Mouse (Mus musculus): Measurements from ENCODE around the gene Cacna1c.

Cacna1c gene

DNA sequence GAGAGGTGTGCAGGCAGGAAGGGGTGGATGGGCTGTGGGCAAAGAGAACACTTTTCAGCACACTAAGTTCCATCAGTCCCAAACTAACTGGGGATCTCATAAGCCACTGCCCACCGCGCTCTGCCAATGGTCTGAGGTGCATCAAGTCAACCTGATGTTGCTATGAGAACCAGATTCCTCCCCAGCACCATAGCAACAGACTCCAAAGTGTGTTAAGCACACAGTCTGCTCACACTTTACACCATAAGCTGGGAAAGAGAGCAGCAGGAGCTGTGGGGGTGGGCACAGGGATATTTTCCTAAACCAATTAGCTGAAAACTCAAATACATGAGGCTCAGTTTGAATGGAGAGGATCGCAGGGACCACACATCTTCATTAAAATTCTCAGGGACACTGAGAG is 345.1 kb downstream of the Cacna1c start:
- no peaks in the 10 kb centered on the region for H3K27me3 ChIP-seq (ENCODE audit: control insufficient read depth, insufficient read depth, low read length, poor library complexity, severe bottlenecking)
- H3K36me3 ChIP-seq (ENCODE audit: control insufficient read depth, insufficient read depth, low read length, poor library complexity, severe bottlenecking) = no peaks in the 10 kb centered on the region
- no peak for DNase-seq (ENCODE audit: low read depth, low spot score)

DNA sequence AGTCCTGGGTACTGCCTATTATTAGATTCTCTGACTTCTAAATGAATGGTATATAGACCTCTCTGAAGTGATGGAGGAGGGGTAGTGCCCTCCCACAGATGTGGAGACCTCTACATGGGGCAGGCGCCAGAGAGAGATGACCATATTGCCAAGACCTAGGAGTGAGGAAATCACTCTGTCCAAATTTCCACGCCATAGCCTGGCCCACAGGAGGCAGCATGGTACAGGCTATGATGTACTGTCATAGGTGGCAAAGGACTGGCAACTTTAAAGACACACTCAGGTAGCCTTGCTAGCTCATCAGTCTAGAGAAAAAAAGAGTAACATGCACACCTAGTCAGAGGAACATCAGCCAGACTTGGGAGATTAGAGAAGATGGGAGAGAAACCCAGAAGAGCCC is 347.6 kb downstream of the Cacna1c start:
- DNase-seq (ENCODE audit: low read depth, low spot score) = no peak

GRCm38 (mm10) chr6:118847751-118848150 is 348.5 kb downstream of the Cacna1c start:
- no peak for DNase-seq (ENCODE audit: low read depth, low spot score)
- Histone ChIP-seq H3K36me3 (ENCODE audit: control insufficient read depth, insufficient read depth, low read length, poor library complexity, severe bottlenecking) (no peaks in the 10 kb centered on the region), H3K27me3 (ENCODE audit: control insufficient read depth, insufficient read depth, low read length, poor library complexity, severe bottlenecking) (no peaks in the 10 kb centered on the region)

More for the DNA sequence above, 347.6 kb downstream of the Cacna1c start:
- H3K27me3 ChIP-seq (ENCODE audit: control insufficient read depth, insufficient read depth, low read length, poor library complexity, severe bottlenecking) = no peaks in the 10 kb centered on the region
- H3K36me3 ChIP-seq (ENCODE audit: control insufficient read depth, insufficient read depth, low read length, poor library complexity, severe bottlenecking) = no peaks in the 10 kb centered on the region

- DNase-seq (ENCODE audit: low read depth, low spot score) = no peak
- Histone ChIP-seq H3K27me3 (ENCODE audit: control insufficient read depth, insufficient read depth, low read length, poor library complexity, severe bottlenecking) (no peaks in the 10 kb centered on the region), H3K36me3 (ENCODE audit: control insufficient read depth, insufficient read depth, low read length, poor library complexity, severe bottlenecking) (no peaks in the 10 kb centered on the region)
Observed at GRCm38 (mm10) chr6:118845829-118846228, 350.4 kb downstream of the Cacna1c start.

GRCm38 (mm10) chr6:118845180-118845579 is 351.0 kb downstream of the Cacna1c start:
- DNase-seq (ENCODE audit: low read depth, low spot score) = no peak
- Histone ChIP-seq H3K27me3 (ENCODE audit: control insufficient read depth, insufficient read depth, low read length, poor library complexity, severe bottlenecking) (no peaks in the 10 kb centered on the region), H3K36me3 (ENCODE audit: control insufficient read depth, insufficient read depth, low read length, poor library complexity, severe bottlenecking) (no peaks in the 10 kb centered on the region)

DNA sequence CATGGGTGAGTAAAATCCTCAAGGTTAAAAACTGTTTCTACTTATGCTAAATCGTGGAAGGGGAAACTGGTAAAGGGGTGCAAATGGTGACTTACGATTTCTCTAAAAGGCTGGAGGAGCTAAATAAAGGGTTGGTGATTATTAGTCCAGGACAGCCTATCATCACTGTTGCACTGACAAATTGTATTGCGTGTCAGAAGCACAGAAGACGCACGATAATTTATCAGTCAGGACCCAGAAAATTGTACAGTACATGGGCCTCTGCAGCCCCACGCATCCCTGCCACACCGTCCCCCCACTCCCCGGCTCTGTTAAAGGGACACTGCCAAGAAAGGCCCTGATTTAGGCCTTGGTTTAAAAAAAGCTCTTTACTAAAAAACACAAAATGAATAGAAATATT is 352.7 kb downstream of the Cacna1c start:
- no peak for DNase-seq (ENCODE audit: low read depth, low spot score)
- Histone ChIP-seq H3K27me3 (ENCODE audit: control insufficient read depth, insufficient read depth, low read length, poor library complexity, severe bottlenecking) (no peaks in the 10 kb centered on the region), H3K36me3 (ENCODE audit: control insufficient read depth, insufficient read depth, low read length, poor library complexity, severe bottlenecking) (no peaks in the 10 kb centered on the region)

- DNase-seq (ENCODE audit: low read depth, low spot score) = no peak
- Histone ChIP-seq H3K36me3 (ENCODE audit: control insufficient read depth, insufficient read depth, low read length, poor library complexity, severe bottlenecking) (no peaks in the 10 kb centered on the region), H3K27me3 (ENCODE audit: control insufficient read depth, insufficient read depth, low read length, poor library complexity, severe bottlenecking) (no peaks in the 10 kb centered on the region)
Observed at GRCm38 (mm10) chr6:118841892-118842291, 354.3 kb downstream of the Cacna1c start.

DNA sequence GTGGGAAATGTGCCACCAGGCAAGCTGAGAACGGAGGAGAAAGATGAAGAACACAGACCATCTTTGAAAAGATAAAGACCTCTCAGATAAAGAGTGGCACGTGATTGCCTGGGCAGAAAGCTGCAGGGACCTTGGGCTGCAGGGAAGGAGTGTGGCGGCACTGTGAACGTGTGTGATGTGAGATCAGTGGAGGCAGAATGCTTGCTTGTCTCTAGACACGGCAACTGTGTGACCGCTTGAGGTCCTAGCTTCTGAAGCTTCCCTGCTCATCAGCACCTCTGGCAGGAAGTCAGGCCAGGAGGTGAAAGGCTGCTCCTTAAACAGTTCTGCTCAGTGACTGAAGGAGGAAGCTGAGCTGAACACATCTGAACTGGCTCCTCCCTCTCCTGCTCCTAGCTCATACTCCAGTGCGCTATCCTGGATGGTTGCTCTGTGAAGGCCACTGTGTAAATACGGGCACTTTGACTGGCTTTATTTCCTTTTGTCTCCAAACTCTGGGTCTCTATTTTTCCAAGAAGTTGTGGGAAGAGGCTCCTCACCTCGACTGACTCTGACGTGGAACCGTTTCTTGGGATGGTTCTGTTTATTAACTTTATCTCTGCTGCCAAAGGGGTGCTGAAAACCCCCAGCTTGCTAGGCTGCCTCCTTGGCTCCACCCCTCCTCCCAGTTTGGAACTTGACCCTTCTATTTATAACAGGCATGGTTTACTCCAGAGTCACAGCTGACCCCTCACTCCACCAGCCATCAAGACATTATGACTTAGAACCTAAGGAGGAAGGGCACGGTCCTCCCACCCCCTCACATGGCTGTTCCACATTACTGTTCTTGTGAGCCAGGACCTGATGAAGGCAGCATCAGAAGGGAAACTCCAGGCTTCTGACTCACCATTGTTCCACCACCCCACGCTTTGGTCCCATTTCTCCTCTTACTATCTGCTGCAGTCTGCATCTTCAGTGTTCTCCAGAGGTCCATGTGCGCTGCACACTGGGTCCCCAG is 357.0 kb downstream of the Cacna1c start:
- no peak for DNase-seq (ENCODE audit: low read depth, low spot score)
- Histone ChIP-seq H3K27me3 (ENCODE audit: control insufficient read depth, insufficient read depth, low read length, poor library complexity, severe bottlenecking) (no peaks in the 10 kb centered on the region), H3K36me3 (ENCODE audit: control insufficient read depth, insufficient read depth, low read length, poor library complexity, severe bottlenecking) (no peaks in the 10 kb centered on the region)

- H3K27me3 ChIP-seq (ENCODE audit: control insufficient read depth, insufficient read depth, low read length, poor library complexity, severe bottlenecking) = no peaks in the 10 kb centered on the region
- H3K36me3 ChIP-seq (ENCODE audit: control insufficient read depth, insufficient read depth, low read length, poor library complexity, severe bottlenecking) = no peaks in the 10 kb centered on the region
- DNase-seq (ENCODE audit: low read depth, low spot score) = no peak
Observed at GRCm38 (mm10) chr6:118836693-118837092, 359.5 kb downstream of the Cacna1c start.

- Histone ChIP-seq H3K27me3 (ENCODE audit: control insufficient read depth, insufficient read depth, low read length, poor library complexity, severe bottlenecking) (no peaks in the 10 kb centered on the region), H3K36me3 (ENCODE audit: control insufficient read depth, insufficient read depth, low read length, poor library complexity, severe bottlenecking) (no peaks in the 10 kb centered on the region)
- no peak for DNase-seq (ENCODE audit: low read depth, low spot score)
Observed at GRCm38 (mm10) chr6:118834046-118834445, 362.2 kb downstream of the Cacna1c start.

DNA sequence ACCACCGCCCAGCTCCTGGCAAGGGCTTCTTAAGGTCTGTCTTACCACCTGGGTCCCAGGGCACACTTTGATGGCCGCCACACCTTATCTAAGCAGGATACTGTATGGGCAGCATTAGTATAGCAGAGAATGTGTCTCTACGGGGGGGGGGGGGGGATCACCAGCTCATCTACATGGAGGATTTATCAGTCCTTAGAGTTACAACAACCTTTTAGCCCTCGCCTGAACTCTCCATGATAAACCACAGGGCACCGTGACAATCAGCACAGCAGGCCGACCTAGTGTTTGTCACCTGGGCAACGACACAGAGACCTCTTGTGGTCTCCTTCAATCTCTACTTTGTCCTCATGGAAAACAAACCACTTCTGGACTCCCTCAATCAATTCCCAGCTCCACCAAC is 363.2 kb downstream of the Cacna1c start:
- no peaks in the 10 kb centered on the region for H3K36me3 ChIP-seq (ENCODE audit: control insufficient read depth, insufficient read depth, low read length, poor library complexity, severe bottlenecking)
- no peak for DNase-seq (ENCODE audit: low read depth, low spot score)
- H3K27me3 ChIP-seq (ENCODE audit: control insufficient read depth, insufficient read depth, low read length, poor library complexity, severe bottlenecking) = no peaks in the 10 kb centered on the region

DNA sequence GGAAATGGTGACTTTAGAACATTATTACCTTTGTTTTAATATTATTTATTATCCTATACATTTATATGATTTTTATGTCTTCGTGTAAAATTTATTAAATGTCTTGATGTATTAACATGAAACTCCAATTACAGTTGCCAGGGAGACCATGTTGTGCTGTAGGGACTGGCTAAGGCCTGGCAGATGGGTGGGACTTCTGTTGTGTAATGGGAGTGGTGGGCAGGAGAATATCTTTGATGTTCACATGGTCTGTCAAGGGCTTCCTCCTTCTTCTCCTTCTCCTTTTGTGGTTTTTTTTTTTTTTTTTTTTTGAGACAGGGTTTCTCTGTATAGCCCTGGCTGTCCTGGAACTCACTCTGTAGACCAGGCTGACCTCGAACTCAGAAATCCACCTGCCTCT is 363.6 kb downstream of the Cacna1c start:
- no peaks in the 10 kb centered on the region for H3K27me3 ChIP-seq (ENCODE audit: control insufficient read depth, insufficient read depth, low read length, poor library complexity, severe bottlenecking)
- no peak for DNase-seq (ENCODE audit: low read depth, low spot score)

DNA sequence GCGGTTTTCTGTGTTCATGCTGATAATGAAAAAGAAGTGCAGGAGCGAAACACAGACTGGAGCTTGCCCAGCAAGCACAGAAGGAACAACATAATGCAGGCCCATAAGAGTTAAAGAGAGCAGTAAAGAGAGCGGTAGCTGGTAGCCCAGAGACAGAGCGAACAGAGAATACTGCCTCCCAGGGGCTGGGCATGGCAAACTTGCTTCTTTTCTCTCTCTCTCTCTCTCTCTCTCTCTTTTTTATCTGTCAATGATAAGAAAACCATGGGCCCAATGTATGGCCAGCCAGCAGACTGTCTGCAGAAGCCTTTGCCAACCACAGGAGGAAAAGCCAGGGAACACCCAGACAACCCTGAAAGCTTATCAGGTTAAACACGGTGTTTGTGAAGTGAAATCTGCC is 365.4 kb downstream of the Cacna1c start:
- no peak for DNase-seq (ENCODE audit: low read depth, low spot score)
- Histone ChIP-seq H3K27me3 (ENCODE audit: control insufficient read depth, insufficient read depth, low read length, poor library complexity, severe bottlenecking) (no peaks in the 10 kb centered on the region), H3K36me3 (ENCODE audit: control insufficient read depth, insufficient read depth, low read length, poor library complexity, severe bottlenecking) (no peaks in the 10 kb centered on the region)

More for the DNA sequence above, 363.6 kb downstream of the Cacna1c start:
- H3K36me3 ChIP-seq (ENCODE audit: control insufficient read depth, insufficient read depth, low read length, poor library complexity, severe bottlenecking) = no peaks in the 10 kb centered on the region

GRCm38 (mm10) chr6:118828187-118828586 is 368.0 kb downstream of the Cacna1c start:
- Histone ChIP-seq H3K36me3 (ENCODE audit: control insufficient read depth, insufficient read depth, low read length, poor library complexity, severe bottlenecking) (no peaks in the 10 kb centered on the region), H3K27me3 (ENCODE audit: control insufficient read depth, insufficient read depth, low read length, poor library complexity, severe bottlenecking) (no peaks in the 10 kb centered on the region)
- DNase-seq (ENCODE audit: low read depth, low spot score) = no peak

- no peak for DNase-seq (ENCODE audit: low read depth, low spot score)
- no peaks in the 10 kb centered on the region for H3K27me3 ChIP-seq (ENCODE audit: control insufficient read depth, insufficient read depth, low read length, poor library complexity, severe bottlenecking)
- no peaks in the 10 kb centered on the region for H3K36me3 ChIP-seq (ENCODE audit: control insufficient read depth, insufficient read depth, low read length, poor library complexity, severe bottlenecking)
Observed at GRCm38 (mm10) chr6:118827560-118827959, 368.7 kb downstream of the Cacna1c start.
